Mouse (Mus musculus): ENCODE measurements around the gene Fam214a.
A peak's percentile ranks its signal among the peaks of the same experiment; 100 is the strongest.

The Fam214a gene

GRCm38 (mm10) chr9:75033141-75033540 lies 80.5 kb downstream of the Fam214a start:
- no peak for DNase-seq

GRCm38 (mm10) chr9:75034691-75035090 lies 82.0 kb downstream of the Fam214a start:
- no peak for DNase-seq

- DNase-seq: no peak
Observed at GRCm38 (mm10) chr9:75035944-75036343, 83.3 kb downstream of the Fam214a start.

DNA sequence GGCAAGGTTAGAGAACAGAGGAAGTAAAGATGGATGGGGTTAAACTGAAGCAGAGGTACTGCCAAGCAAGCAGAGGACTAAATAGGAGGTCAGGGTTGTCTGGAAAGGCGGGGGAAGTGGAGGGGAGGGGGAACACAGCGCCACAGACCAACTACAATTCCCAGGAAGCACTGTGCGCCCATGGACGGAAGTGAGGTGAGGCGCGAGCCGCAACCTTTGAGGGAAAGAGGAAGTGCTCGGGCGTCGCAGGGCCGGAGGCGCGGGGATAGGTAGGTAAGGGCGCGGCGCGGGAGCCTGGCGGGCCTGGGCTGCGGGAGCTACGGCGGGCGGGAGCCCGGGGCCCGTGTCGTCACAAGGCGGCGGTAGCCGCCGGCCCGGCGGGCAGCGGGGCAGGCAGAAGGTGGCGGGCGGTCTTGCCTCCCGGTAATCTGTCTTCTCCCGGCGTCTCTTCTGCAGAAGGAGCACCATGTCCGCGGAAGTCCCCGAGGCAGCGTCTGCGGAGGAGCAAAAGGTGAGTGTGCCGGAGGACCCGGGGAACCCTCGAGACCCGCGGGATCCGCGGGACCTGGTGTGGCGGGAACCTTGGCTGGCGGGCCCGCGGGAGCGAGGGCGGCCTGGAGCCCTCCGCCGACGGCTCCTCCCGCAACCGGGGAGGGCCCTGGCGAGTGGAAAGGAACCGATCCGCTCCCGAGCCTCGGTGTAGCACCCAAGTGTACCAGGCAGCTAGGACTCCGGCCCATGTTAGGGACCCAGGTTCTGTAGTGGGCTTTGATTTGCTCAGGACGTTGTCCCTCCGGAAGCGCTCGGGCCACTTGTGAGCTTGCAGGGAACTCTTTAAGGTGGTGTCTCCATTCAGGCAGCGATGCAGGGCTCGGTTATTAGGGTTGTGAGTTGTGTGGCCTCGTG lies 85.0 kb downstream of the Fam214a start, which contains the start of gene Arpp19:
Gene Arpp19, plus strand, starts transcription at position 164 of the 906 bp plus-strand sequence.
- DNase-seq: peak; percentile 88 to 94

GRCm38 (mm10) chr9:75038357-75038688 lies 85.6 kb downstream of the Fam214a start:
- DNase-seq: no peak

DNA sequence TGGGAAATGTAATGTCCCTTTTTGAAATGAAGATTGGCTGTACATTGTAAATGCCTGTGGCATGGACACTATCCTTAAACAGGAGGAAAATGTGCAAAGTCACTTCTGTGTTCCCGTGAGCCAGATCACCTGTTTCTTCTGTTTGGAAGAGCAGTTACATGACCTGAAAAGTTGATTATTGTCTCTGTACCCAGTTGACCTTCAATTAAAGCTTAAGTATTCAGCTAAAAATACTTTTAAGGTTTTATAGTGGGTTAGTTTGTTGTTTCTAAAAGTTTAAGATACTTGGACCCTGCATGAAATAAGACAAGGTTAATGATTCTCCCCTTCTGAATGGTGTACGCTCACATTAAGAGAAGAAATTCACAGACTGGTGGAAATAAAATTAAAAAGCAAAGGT lies 87.9 kb downstream of the Fam214a start:
- DNase-seq: peak; percentile 23 to 42

GRCm38 (mm10) chr9:75041840-75042525 lies 89.3 kb downstream of the Fam214a start:
- no peak for DNase-seq

- no peak for DNase-seq
Observed at GRCm38 (mm10) chr9:75043191-75043590, 90.5 kb downstream of the Fam214a start.

DNA sequence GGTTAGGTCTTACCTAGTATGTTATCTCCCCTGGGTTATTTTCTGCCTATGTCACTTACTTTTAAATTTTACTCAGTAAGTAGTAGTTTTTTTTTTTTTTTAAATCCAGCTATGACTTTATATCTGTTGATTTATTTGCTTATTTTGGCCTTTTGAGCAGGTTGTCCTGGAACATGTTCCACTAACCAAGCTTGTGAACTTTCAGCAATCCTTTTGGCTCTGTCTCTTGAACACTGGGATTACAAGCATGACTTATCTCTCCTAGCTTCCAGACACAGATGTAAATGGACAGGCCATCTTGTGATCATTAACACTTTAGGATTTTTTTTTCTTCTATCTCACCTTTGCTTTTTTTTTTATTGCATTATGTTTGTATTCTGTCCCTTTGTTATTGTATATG lies 94.4 kb downstream of the Fam214a start:
- no peak for DNase-seq

GRCm38 (mm10) chr9:75049100-75049499 lies 96.4 kb downstream of the Fam214a start:
- DNase-seq: no peak

- peak; percentile 66 to 81 for DNase-seq
Observed at GRCm38 (mm10) chr9:75050003-75050402, 97.3 kb downstream of the Fam214a start.

- DNase-seq: no peak
Observed at GRCm38 (mm10) chr9:75051841-75052240, 99.2 kb downstream of the Fam214a start.

- DNase-seq: no peak
Observed at GRCm38 (mm10) chr9:75055046-75055445, 102.4 kb downstream of the Fam214a start.

DNA sequence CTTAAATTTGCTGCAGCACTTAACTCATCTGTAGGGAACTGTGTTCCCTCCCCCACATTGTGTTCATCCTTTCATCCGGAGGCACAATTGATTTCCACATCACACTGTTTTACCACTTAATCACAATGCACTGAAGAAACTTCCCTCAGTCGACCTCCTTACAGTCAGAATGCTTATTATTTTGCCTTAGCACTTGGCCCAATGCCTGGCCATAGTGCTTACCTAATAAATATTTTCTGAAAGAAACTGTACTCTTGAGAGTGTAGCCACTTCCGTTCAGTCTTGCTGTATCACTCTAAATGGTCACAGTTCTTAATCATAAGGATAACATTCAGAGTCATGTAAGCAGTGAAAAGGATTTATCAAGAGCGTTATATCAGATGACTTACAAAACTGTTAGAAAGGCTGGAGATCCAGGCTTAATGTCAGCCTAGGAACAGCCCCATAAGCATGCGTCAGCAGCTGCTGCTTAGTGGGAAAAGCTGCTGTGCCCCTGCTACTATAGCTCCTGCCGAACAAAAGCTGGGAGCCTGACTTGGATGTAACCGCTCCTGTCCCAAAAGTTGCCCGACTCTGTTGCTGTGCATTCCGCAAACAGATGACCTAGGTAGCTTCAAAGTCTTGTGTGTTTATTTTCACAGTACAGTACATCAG lies 112.1 kb downstream of the Fam214a start:
- DNase-seq: no peak

DNA sequence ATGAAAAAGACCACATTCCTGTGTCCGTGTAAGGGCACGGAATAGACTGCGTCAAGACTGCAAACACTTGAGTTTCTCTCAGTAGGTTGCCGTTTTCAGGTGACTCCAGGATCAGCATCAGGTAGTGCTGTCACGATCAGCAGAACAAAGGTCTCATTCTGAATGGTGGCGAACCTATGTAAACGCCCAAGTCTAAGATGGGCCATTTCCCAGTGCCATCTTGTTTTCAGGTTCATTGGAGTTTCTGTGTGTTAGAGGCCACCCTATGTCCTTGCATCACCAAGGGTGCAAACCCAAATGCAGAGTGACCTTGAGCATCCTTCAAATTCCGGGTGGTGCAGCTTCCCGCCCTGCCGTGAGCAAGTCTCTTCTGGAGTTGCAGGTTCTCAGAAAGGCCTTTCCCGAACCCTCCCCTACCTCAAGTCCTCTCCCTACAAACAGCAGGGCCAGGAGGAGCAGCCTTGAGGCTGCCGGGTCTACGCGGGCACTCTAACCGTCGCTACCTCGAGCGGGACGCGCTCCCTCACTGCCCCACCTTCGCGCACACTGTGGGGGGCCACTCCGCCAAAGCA lies 117.9 kb downstream of the Fam214a start, which contains the start of gene Myo5a:
Gene Myo5a, plus strand, starts transcription at position 559 of the 572 bp plus-strand sequence.
- DNase-seq: no peak

GRCm38 (mm10) chr9:75071029-75071705 lies 118.5 kb downstream of the Fam214a start:
- DNase-seq: peak; percentile 67 to 85

DNA sequence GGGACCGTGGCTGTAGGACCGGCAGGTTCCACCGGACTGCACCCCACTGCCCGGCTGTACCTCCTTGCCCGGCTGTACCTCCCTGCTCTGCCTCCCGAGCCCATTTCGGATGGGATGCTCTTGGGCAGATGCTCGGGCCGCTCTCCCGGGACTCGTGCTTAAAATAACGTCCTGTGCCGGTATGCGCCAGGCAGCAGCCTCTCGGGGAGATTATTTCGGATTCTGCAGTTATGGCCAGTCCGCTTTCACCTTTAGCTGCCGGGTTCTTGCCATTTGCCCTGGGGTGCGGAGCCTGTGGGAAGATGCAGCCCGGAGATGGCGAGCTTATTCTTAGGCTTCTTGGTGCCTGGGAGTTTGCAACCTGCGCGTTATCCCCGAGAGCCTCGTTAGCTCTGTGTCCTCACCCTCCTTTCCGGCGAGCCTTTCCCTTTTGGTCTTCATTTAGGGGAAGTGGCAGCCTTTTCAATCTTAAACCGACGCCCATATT lies 119.1 kb downstream of the Fam214a start:
- peak; percentile 20 to 38 for DNase-seq

DNA sequence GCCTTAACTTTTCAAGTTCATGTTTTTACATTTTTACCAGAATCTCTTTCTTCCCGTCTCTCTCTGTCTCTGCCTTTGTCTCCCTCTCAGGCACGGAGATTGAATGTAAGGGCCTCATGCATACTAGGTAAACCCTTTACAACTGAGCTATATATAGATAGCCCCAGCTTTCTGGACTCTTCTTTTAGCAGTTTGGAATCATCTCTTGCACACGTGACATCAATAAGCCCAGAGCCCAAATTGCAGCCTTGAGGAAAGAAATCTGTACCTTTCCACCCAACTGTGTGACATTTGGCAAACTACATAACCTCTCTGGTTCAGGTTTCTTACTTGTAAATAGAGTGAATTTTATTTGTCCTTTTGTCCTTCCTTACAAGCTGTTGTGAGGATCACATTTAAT lies 119.7 kb downstream of the Fam214a start:
- no peak for DNase-seq

GRCm38 (mm10) chr9:75077191-75077590 lies 124.5 kb downstream of the Fam214a start:
- no peak for DNase-seq

Measured in kidney, postnatal 25 days (tissue).